10 mouse cellular contexts compared by ENCODE assay signal in the genomic region with DNA sequence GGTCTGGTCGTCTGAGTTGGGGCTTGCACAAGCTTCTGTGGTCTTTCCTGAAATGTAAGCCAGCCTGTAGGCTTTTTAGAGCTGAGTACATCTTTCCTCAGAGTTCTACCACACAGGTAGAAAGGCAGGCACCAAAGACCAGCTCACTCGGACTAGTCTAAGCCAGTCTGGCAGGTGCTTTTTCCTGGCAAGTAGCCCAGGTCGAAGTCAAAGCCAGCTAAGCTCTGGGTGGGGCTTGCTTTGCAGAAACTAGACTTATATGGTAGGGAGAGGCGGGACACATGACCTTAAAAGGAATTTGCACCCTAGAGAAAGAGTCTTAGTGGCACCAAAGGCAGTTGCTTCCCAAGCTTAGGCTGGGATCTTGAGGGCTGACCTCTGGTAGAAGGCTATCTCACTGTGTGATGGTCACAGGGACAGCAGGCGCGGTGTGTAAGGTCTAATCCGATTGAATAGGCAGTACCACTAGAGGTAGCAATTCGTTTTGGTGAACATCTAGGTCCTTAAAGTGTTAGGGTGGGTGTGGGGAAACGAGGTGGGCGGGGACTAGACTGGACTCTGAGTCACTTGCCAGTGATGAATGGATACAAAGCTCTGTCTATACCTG. TPM values are rescaled to one million over a fixed set of nuclear protein-coding genes. Genes with fewer than 3 reads are reported as not detected.
DNase-seq lines count a peak whose midpoint lies in the region; ATAC-seq lines count a peak whose summit lies in the region.
"Not testable (repeated sequence)": the region's sequence is repeated elsewhere in the genome, so short reads cannot be mapped to it uniquely, and the experiment has no call there.
"Had no signal": no experiment of that assay in that cellular context is flagged by ENCODE, and none has a peak within 500 bp of the region (broad histone marks: within the 10 kb centered on the region; RNA-seq: fewer than 3 reads in every experiment).

No protein-coding gene starts in this region.

- H3K4me2 ChIP-seq in forebrain, embryonic 12.5 days = peak overlapping the region; percentile 17; the same call in 1 of the 2 replicates
- H3K4me2 ChIP-seq in kidney, embryonic 14.5 days (replicated peaks; ENCODE audit: low read depth, low read length) = not testable (repeated sequence)
- peak overlapping the region; percentile 70 for H3K4me2 ChIP-seq in liver, embryonic 15.5 days
- H3K4me2 ChIP-seq in midbrain, embryonic 16.5 days (ENCODE audit: low read length) = peak overlapping the region; percentile 46

- peak; percentile 79 for DNase-seq in R1 (ENCODE audit: low read depth, low spot score)
- DNase-seq in cerebellum, postnatal 10 days = peak; percentile 11 to 32
- peak; percentile 78 for DNase-seq in yolk sac, embryonic 10.5 days (ENCODE audit: low spot score)

- H3K27me3 ChIP-seq in forebrain, embryonic 12.5 days = peaks cover 16% of the 10 kb centered on the region
- not testable (repeated sequence) for H3K27me3 ChIP-seq in kidney, embryonic 14.5 days (ENCODE audit: control insufficient read depth, insufficient read depth, low read length); midbrain, embryonic 16.5 days (ENCODE audit: control insufficient read depth, insufficient read depth, low read depth, low read length)
- H3K27me3 ChIP-seq in liver, embryonic 15.5 days = peaks cover 11% of the 10 kb centered on the region; the same call in 1 of the 2 replicates

- not testable (repeated sequence) for H3K27ac ChIP-seq in forebrain, embryonic 12.5 days; kidney, embryonic 14.5 days (ENCODE audit: low read depth, low read length); midbrain, embryonic 16.5 days (ENCODE audit: low read length)
- peak overlapping the region; percentile 84 for H3K27ac ChIP-seq in liver, embryonic 15.5 days (replicated peaks)

- not testable (repeated sequence) for H3K4me1 ChIP-seq in forebrain, embryonic 12.5 days; kidney, embryonic 14.5 days (ENCODE audit: control insufficient read depth, insufficient read depth, low read length); midbrain, embryonic 16.5 days (ENCODE audit: control insufficient read depth, insufficient read depth, low read length)
- peaks cover 32% of the 10 kb centered on the region for H3K4me1 ChIP-seq in liver, embryonic 15.5 days (replicated peaks)

- H3K9me3 ChIP-seq in forebrain, embryonic 12.5 days; kidney, embryonic 14.5 days (ENCODE audit: control insufficient read depth, low read length); liver, embryonic 15.5 days (replicated peaks); midbrain, embryonic 16.5 days (replicated peaks; ENCODE audit: control insufficient read depth, low read length, poor library complexity, severe bottlenecking): not testable (repeated sequence)

- peak; percentile 49; the same call in 1 of the 2 replicates for ATAC-seq in forebrain, embryonic 12.5 days (ENCODE audit: low FRiP score)
- ATAC-seq in hematopoietic stem cell, adult 5-6 weeks (replicated peaks in 1 of 2; ENCODE audit: insufficient read depth in 1 of 2, low FRiP score in 2 of 2, low TSS enrichment in 1 of 2, low read depth in 1 of 2, poor library complexity in 2 of 2, severe bottlenecking in 2 of 2) = peak; percentile 41 to 51
- ATAC-seq in kidney, embryonic 14.5 days (ENCODE audit: low FRiP score, low TSS enrichment) = peak; percentile 48; the same call in 1 of the 2 replicates
- peak; percentile 82 for ATAC-seq in liver, embryonic 15.5 days (ENCODE audit: insufficient read depth)
- ATAC-seq in midbrain, embryonic 16.5 days = peak; percentile 69

- not testable (repeated sequence) for H3K9ac ChIP-seq in forebrain, embryonic 12.5 days; kidney, embryonic 14.5 days (ENCODE audit: low read depth, low read length)
- H3K9ac ChIP-seq in liver, embryonic 15.5 days = 0 out of 2 replicates have a peak overlapping the region, but pooled peaks have one; percentile 23
- H3K9ac ChIP-seq in midbrain, embryonic 16.5 days (ENCODE audit: low read depth, low read length) = 0 out of 2 replicates have a peak overlapping the region, but pooled peaks have one; percentile 11

- not testable (repeated sequence) for H3K4me3 ChIP-seq in forebrain, embryonic 12.5 days (replicated peaks); kidney, embryonic 14.5 days (ENCODE audit: low read length)
- peak overlapping the region; percentile 43 for H3K4me3 ChIP-seq in liver, embryonic 15.5 days (replicated peaks)
- peak overlapping the region; percentile 12 for H3K4me3 ChIP-seq in midbrain, embryonic 16.5 days (ENCODE audit: low read depth, low read length)

- not testable (repeated sequence) for H3K36me3 ChIP-seq in forebrain, embryonic 12.5 days (replicated peaks); kidney, embryonic 14.5 days (ENCODE audit: control insufficient read depth, insufficient read depth, low read length); liver, embryonic 15.5 days (replicated peaks); midbrain, embryonic 16.5 days (ENCODE audit: control insufficient read depth, insufficient read depth, low read length)

- WGBS in forebrain, embryonic 12.5 days = 26% methylated on average over 8 of the region's 10 CpGs
- WGBS in kidney, embryonic 14.5 days = 31% methylated on average over 8 of the region's 10 CpGs
- WGBS in liver, embryonic 15.5 days (ENCODE audit: insufficient replicate concordance) = 16% methylated on average over 8 of the region's 10 CpGs
- 32% methylated on average over 7 of the region's 10 CpGs for WGBS in midbrain, embryonic 16.5 days

RNA-seq across cellular contexts. Expression of a gene that starts 0.6 kb away (rescaled TPM):
- polyA plus RNA-seq in forebrain, embryonic 12.5 days (2016; fragmentation: Nextera tagmentation; extraction: Ambion mirVana) = 3.2 TPM in 2 replicates
- 4.6 and 17.6 TPM in 2 replicates for total RNA-seq in hematopoietic stem cell, adult 5-6 weeks (2017)
- 5.0 and 6.7 TPM in 2 replicates for polyA plus RNA-seq in kidney, embryonic 14.5 days (2014; fragmentation: Nextera tagmentation; extraction: Ambion mirVana)
- 10.9 and 12.6 TPM in 2 replicates for polyA plus RNA-seq in liver, embryonic 15.5 days (2015; fragmentation: Nextera tagmentation; extraction: Ambion mirVana)
- polyA plus RNA-seq in midbrain, embryonic 16.5 days (2015; fragmentation: Nextera tagmentation; extraction: Ambion mirVana) = 5.9 and 6.7 TPM in 2 replicates

RNA-seq across cellular contexts. Expression of a gene that starts 16.3 kb away (rescaled TPM):
- not detected in 2 replicates for polyA plus RNA-seq in forebrain, embryonic 12.5 days (2016; fragmentation: Nextera tagmentation; extraction: Ambion mirVana)
- total RNA-seq in hematopoietic stem cell, adult 5-6 weeks (2017) = not detected in 2 replicates
- polyA plus RNA-seq in kidney, embryonic 14.5 days (2014; fragmentation: Nextera tagmentation; extraction: Ambion mirVana) = not detected in 2 replicates
- not detected in 2 replicates for polyA plus RNA-seq in liver, embryonic 15.5 days (2015; fragmentation: Nextera tagmentation; extraction: Ambion mirVana)
- not detected in 2 replicates for polyA plus RNA-seq in midbrain, embryonic 16.5 days (2015; fragmentation: Nextera tagmentation; extraction: Ambion mirVana)
- total RNA-seq: adrenal gland, postnatal 36 days; layer of hippocampus, adult 2 months had no signal

RNA-seq across cellular contexts. Expression of a gene that starts 34.1 kb away (rescaled TPM):
- 0.22 and 0.46 TPM in 2 replicates for polyA plus RNA-seq in forebrain, embryonic 12.5 days (2016; fragmentation: Nextera tagmentation; extraction: Ambion mirVana)
- 0.19 TPM in 1 of 2 replicates, not detected in the other for total RNA-seq in hematopoietic stem cell, adult 5-6 weeks (2017)
- 0.41 and 1.6 TPM in 2 replicates for polyA plus RNA-seq in kidney, embryonic 14.5 days (2014; fragmentation: Nextera tagmentation; extraction: Ambion mirVana)
- polyA plus RNA-seq in liver, embryonic 15.5 days (2015; fragmentation: Nextera tagmentation; extraction: Ambion mirVana) = 69.0 and 92.7 TPM in 2 replicates
- polyA plus RNA-seq in midbrain, embryonic 16.5 days (2015; fragmentation: Nextera tagmentation; extraction: Ambion mirVana) = 0.97 TPM in 1 of 2 replicates, not detected in the other

Comparison
In these comparisons a context has a peak if more than half of its experiments do, and no peak if none do; other contexts are left out.
1. DNase-seq: peak in every context shown above with its lines; median percentile 79 in R1; 78 in yolk sac, embryonic 10.5 days; 22 in cerebellum, postnatal 10 days.
2. RNA of a gene that starts 34.1 kb away (polyA plus RNA-seq): 69.0 to 92.7 TPM in liver, embryonic 15.5 days; 0.41 to 1.6 TPM in kidney, embryonic 14.5 days, 0.22 to 0.46 TPM in forebrain, embryonic 12.5 days and 0.97 TPM in midbrain, embryonic 16.5 days; every median in the first group is over 10 times any median in the second.
3. Peak in every context shown above with its lines, with median percentiles within 50 percentile points of each other: ATAC-seq.